Mouse (Mus musculus) cortical plate, adult 2 months (tissue): ENCODE data around the gene Klra2. TPM values are rescaled to one million over a fixed set of nuclear protein-coding genes. Genes with fewer than 3 reads are reported as not detected.
"Not testable (repeated sequence)": the region's sequence is repeated elsewhere in the genome, so short reads cannot be mapped to it uniquely, and the experiment has no call there.

Source experiments
- H3K27ac ChIP-seq: fragments of 200-500 bp; 2 replicates; pipeline ENCODE4 v1.5.1; 2012; ENCODE audit warnings: low read length, control low read depth, inconsistent platforms; ENCODE audit not compliant: insufficient read depth
- H3K4me1 ChIP-seq: fragments of 200-500 bp; 2 replicates; pipeline ENCODE4 v1.6.1; 2011; ENCODE audit warnings: low read length; ENCODE audit not compliant: control insufficient read depth, insufficient read depth
- H3K4me3 ChIP-seq: fragments of 200-500 bp; 2 replicates; pipeline ENCODE4 v1.5.1; 2011; ENCODE audit warnings: mild to moderate bottlenecking, low read length, control low read depth; ENCODE audit not compliant: insufficient read depth
- CTCF ChIP-seq: fragments of 200-500 bp; IDR thresholded peaks from 2 replicates; pipeline ENCODE4 v1.5.1; 2011; ENCODE audit warnings: mild to moderate bottlenecking, control low read depth, low read length; ENCODE audit not compliant: insufficient read depth; ENCODE audit errors: extremely low read depth
- POLR2A ChIP-seq: fragments of 200-500 bp; IDR thresholded peaks from 2 replicates; pipeline ENCODE4 v1.6.1; 2011; ENCODE audit warnings: mild to moderate bottlenecking, low read length, control low read depth; ENCODE audit not compliant: insufficient read depth; ENCODE audit errors: extremely low read depth
- polyA plus RNA-seq: library from polyadenylated mRNA; depleted of rRNA; stranded (reverse); fragments of >200 nt; gene quantifications from 2 replicates; pipeline ENCODE4 v1.2.3, GENCODE M21; 2012; rRNA removed

The Klra2 gene
- 0.21 and 0.25 TPM in 2 replicates for polyA plus RNA-seq

DNA sequence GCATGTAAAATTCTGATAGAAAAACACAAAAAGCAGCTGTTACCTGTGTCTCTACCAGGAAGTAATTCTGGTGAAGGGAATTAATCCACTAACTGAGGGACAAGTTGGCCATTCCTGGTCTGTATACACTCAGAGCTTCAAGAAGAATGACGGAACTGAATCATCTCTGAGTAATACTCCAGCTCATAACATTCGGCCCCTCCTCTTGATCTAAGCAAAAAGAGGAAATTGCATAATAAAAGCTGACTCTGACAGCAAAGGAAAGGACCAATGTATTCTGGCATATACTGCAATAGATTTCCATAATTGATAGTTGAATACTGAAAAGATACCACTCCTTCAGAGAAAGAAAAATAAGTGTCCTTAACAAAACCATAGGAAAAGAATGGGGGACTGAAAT lies at the start of gene Klra2:
Klra2 (minus strand) TSS at position 157 of the 400 bp plus-strand sequence.
- TF ChIP-seq CTCF = no peak
- no peak for TF ChIP-seq POLR2A
- Histone ChIP-seq H3K4me3 (no peak within 1 kb of the TSS), H3K27ac (no peak within 1 kb of the TSS), H3K4me1 (no peaks in the 10 kb centered on the region)

DNA sequence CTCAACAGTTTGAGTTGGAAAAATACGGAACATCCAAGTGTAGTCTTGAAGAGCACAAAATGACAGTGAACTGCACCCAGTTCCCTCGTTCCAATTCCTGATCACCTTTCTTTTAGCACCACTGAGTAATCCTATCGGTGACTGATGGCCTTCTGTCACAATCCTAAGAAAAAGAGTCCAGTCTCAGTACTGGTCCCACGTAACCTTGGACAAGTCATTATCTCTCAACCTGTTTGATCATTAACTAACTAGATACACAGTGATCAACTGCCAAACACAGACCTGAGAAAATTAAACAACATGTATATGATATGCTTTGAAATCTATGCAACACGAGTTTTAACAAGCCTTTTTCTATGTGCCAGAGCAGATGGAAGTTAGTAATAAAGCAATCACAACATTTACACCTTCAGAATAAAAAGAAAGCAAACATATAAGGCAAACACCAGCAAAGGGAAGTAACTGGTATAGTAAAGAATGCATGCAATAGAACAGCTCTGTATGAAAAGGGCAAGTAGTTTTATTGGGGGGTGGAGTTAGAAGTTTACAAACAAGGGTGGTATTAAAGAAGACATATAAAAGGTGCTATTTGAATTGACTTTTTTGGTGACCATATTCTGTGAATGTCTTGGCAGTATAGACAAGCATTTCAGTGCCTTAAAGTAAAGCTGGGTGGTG lies 47.4 kb upstream of the Klra2 start:
- no peak for TF ChIP-seq CTCF
- TF ChIP-seq POLR2A = no peak
- Histone ChIP-seq H3K27ac (no peak overlapping the region), H3K4me1 (no peaks in the 10 kb centered on the region; the same call in 1 of the 2 replicates), H3K4me3 (no peak overlapping the region; the same call in 1 of the 2 replicates)

DNA sequence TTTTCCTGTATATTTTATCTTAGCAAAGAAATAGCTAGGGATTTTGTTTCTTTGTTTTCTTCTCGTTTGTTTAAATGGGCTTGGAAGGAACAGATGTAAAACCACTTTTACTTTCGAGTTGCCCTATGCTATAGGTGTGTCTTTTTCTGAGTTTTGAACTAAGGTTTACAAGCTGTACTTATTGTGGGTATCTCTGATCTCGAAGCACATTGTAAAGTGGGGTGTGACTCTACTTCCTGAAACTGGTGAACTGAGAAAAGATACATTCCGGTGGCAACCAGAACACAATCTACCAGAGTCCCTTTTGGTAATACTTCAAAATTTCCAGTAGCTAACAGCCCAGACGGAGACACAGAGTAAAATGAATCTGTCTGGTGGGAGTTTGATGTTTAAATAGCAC lies 46.8 kb upstream of the Klra2 start:
- Histone ChIP-seq H3K27ac (no peak overlapping the region), H3K4me1 (no peaks in the 10 kb centered on the region; the same call in 1 of the 2 replicates), H3K4me3 (peak overlapping the region; percentile 88; the same call in 1 of the 2 replicates)
- no peak for TF ChIP-seq POLR2A
- no peak for TF ChIP-seq CTCF

- Histone ChIP-seq H3K27ac (no peak within 1 kb of the TSS), H3K4me3 (peak within 1 kb of the TSS; percentile 88), H3K4me1 (no peaks in the 10 kb centered on the region; the same call in 1 of the 2 replicates)
- TF ChIP-seq POLR2A = peak; percentile 37; the same call in 1 of the 2 replicates
- no peak for TF ChIP-seq CTCF
Measured at GRCm38 (mm10) chr6:131292991-131293788, 46.0 kb upstream of the Klra2 start, which contains the start of gene Magohb. TSS of gene Magohb (minus strand) at chr6:131293244.

GRCm38 (mm10) chr6:131292276-131292990 lies 45.3 kb upstream of the Klra2 start:
- Histone ChIP-seq H3K4me3 (peak overlapping the region; percentile 88), H3K4me1 (no peaks in the 10 kb centered on the region; the same call in 1 of the 2 replicates), H3K27ac (no peak overlapping the region)
- TF ChIP-seq CTCF = no peak
- TF ChIP-seq POLR2A = no peak

GRCm38 (mm10) chr6:131290430-131290829 lies 43.3 kb upstream of the Klra2 start:
- Histone ChIP-seq H3K4me3 (no peak overlapping the region), H3K4me1 (no peaks in the 10 kb centered on the region; the same call in 1 of the 2 replicates), H3K27ac (no peak overlapping the region)
- TF ChIP-seq POLR2A (no peak), CTCF (peak; percentile 57)

- not testable (repeated sequence) for H3K4me1 ChIP-seq, H3K4me3 ChIP-seq, H3K27ac ChIP-seq
Measured at GRCm38 (mm10) chr6:131278160-131278559, 31.0 kb upstream of the Klra2 start.

DNA sequence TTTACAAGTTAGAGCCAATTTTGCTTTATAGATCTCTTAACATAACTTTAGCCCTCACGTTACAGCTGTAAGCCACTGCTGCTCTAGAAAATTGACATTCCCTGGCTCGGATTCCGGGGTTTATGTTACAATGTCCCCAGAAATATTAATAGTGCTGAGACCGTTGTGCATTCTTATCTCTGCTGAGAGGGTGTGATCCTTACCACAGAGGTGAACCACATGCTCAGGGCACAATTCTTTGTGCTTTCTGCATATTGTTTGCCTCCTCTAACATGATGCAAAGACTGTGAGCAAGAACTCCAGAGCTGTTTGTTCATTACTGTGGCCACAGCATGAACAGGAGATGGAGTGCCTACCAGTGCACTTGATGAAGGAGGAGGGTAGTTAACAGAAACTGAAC lies 29.5 kb upstream of the Klra2 start:
- H3K27ac ChIP-seq = no peak overlapping the region
- no peaks in the 10 kb centered on the region for H3K4me1 ChIP-seq
- TF ChIP-seq POLR2A (no peak), CTCF (no peak)
- H3K4me3 ChIP-seq = no peak overlapping the region

DNA sequence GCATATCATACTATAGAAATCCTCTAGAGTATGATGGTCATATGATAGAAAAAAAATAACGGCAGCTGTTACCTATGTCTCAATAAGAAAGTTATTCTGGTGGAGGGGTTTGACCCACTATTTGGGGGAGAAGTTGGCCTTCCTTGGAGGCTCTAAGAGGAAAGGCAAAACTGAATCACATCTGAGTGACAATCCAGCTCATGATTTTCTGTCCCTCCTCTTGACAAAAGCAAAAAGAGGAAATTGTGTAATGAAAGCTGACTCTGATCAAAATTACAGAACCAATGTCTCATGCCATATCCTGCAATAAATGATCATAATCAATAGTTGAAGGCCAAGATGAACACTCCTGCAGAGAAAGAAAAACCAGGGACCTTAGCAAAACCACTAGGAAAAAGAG lies 25.1 kb upstream of the Klra2 start:
- Histone ChIP-seq H3K4me1 (no peaks in the 10 kb centered on the region), H3K4me3 (no peak overlapping the region), H3K27ac (no peak overlapping the region)
- TF ChIP-seq CTCF = no peak
- no peak for TF ChIP-seq POLR2A

DNA sequence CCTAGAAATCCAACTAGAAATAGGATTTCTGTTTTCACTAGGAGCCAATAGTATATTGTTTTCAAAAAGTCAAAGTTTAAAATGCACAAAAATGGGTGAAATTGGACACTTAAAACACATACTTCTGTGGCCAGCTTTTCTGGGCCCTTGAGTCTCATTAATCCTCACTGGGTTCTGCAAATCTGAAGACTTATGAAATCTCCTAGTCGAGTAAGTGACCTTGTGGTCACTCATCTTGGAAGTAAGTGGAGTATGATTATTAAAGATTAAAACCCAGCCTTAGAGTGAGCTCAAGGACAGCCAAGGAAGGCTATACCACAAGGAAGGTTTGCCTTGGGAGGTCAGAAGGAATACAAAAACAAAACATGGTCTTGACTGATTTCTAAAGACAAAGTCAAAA lies 23.1 kb upstream of the Klra2 start:
- H3K4me1 ChIP-seq = no peaks in the 10 kb centered on the region
- TF ChIP-seq POLR2A (no peak), CTCF (no peak)
- no peak overlapping the region for H3K4me3 ChIP-seq
- H3K27ac ChIP-seq = no peak overlapping the region
